In genomic region chr5:85614783-85615182, GRCm38 (mm10) we compare ENCODE assay signal across 17 mouse cellular contexts.
"Had no signal": no experiment of that assay in that cellular context is flagged by ENCODE, and none has a peak within 500 bp of the region (broad histone marks: within the 10 kb centered on the region; RNA-seq: fewer than 3 reads in every experiment).

No protein-coding gene starts in this region.

- H3K4me3 ChIP-seq: liver, embryonic 13.5 days; liver, embryonic 15.5 days; megakaryocyte, embryonic 14.5 days; midbrain, embryonic 13.5 days; midbrain, embryonic 15.5 days; neural tube, embryonic 12.5 days; stomach, embryonic 15.5 days had no signal

- ATAC-seq: liver, postnatal 0 days; midbrain, embryonic 13.5 days; midbrain, embryonic 15.5 days had no signal

- DNase-seq: liver, embryonic 13.5 days; liver, postnatal 0 days; lung, postnatal 10 days; right cerebral cortex, postnatal 14 days; thymus, adult 2 months; thymus, postnatal 25 days; thymus, postnatal 4 days had no signal

- H3K4me2 ChIP-seq: liver, embryonic 11.5 days; liver, embryonic 13.5 days; liver, embryonic 15.5 days; midbrain, embryonic 11.5 days; midbrain, embryonic 13.5 days; midbrain, embryonic 15.5 days; neural tube, embryonic 12.5 days; stomach, embryonic 15.5 days had no signal

- H3K36me3 ChIP-seq: liver, embryonic 13.5 days; liver, embryonic 15.5 days; midbrain, embryonic 13.5 days; midbrain, embryonic 15.5 days; neural tube, embryonic 12.5 days; stomach, embryonic 15.5 days had no signal

- H3K9me3 ChIP-seq: liver, embryonic 13.5 days; midbrain, embryonic 13.5 days; midbrain, embryonic 15.5 days; neural tube, embryonic 12.5 days; stomach, embryonic 15.5 days had no signal

- H3K27me3 ChIP-seq: liver, embryonic 13.5 days; liver, embryonic 15.5 days; megakaryocyte, embryonic 14.5 days; midbrain, embryonic 13.5 days; midbrain, embryonic 15.5 days; neural tube, embryonic 12.5 days; stomach, embryonic 15.5 days had no signal

- H3K9ac ChIP-seq: liver, embryonic 13.5 days; liver, embryonic 15.5 days; liver, postnatal 0 days; midbrain, embryonic 13.5 days; midbrain, embryonic 15.5 days; neural tube, embryonic 12.5 days; stomach, embryonic 15.5 days had no signal

- H3K27ac ChIP-seq: liver, embryonic 13.5 days; liver, embryonic 15.5 days; macrophage; midbrain, embryonic 13.5 days; midbrain, embryonic 15.5 days; neural tube, embryonic 12.5 days; stomach, embryonic 15.5 days; stomach, postnatal 0 days had no signal

- H3K4me1 ChIP-seq: liver, embryonic 13.5 days; liver, embryonic 15.5 days; megakaryocyte, embryonic 14.5 days; midbrain, embryonic 13.5 days; midbrain, embryonic 15.5 days; neural tube, embryonic 12.5 days; stomach, embryonic 15.5 days had no signal
